Mouse (Mus musculus): ENCODE data around the gene Gm21797. TPM values are rescaled to one million over a fixed set of nuclear protein-coding genes. Genes with fewer than 3 reads are reported as not detected.
"Not testable (repeated sequence)": the region's sequence is repeated elsewhere in the genome, so short reads cannot be mapped to it uniquely, and the experiment has no call there.

Gm21797 gene
- not detected in 2 replicates for polyA plus RNA-seq (2015; fragmentation: Nextera tagmentation; extraction: Ambion mirVana)

GRCm38 (mm10) chrY:40775665-40776064 lies at the start of gene Gm21797:
Gene Gm21797 (minus strand): TSS chrY:40775765.
- not testable (repeated sequence) for H3K4me1 ChIP-seq (ENCODE audit: control insufficient read depth, insufficient read depth, low read length); H3K27ac ChIP-seq (ENCODE audit: low read length); H3K9me3 ChIP-seq (ENCODE audit: control insufficient read depth, low read length); H3K36me3 ChIP-seq (ENCODE audit: control insufficient read depth, insufficient read depth, low read length); ATAC-seq; H3K27me3 ChIP-seq (replicated peaks; ENCODE audit: control insufficient read depth, insufficient read depth, low read length); H3K4me2 ChIP-seq (ENCODE audit: low read depth, low read length); H3K4me3 ChIP-seq (ENCODE audit: low read length); H3K9ac ChIP-seq (ENCODE audit: low read depth, low read length)
- WGBS, result no CpG with 5 or more reads among the region's 3 CpGs

DNA sequence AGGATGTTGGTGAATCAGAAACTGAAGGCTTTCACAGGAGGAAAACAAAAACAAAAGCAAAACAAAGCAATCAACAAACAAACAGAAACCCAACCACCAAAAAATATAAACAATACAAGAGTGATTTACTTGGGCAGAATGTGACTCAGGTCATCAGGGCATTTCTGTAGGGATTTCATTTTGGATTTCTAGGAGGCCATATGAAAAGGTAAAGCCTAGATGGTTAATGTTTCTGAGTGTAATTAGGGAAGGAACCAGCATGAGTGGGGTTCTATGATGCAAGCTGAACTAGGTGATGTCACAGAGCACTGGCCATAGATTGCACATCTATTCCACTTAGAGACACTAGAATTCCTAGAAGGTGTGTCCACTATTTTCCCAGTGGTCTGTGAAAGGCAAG lies 29.0 kb upstream of the Gm21797 start, which contains the start of gene Gm20795:
Gene Gm20795, plus strand, starts transcription at position 301 of the 400 bp plus-strand sequence.
- not testable (repeated sequence) for H3K9me3 ChIP-seq (ENCODE audit: control insufficient read depth, low read length); H3K27me3 ChIP-seq (replicated peaks; ENCODE audit: control insufficient read depth, insufficient read depth, low read length); H3K36me3 ChIP-seq (ENCODE audit: control insufficient read depth, insufficient read depth, low read length); ATAC-seq; H3K4me3 ChIP-seq (ENCODE audit: low read length); H3K27ac ChIP-seq (ENCODE audit: low read length); H3K4me1 ChIP-seq (ENCODE audit: control insufficient read depth, insufficient read depth, low read length); H3K9ac ChIP-seq (ENCODE audit: low read depth, low read length); H3K4me2 ChIP-seq (ENCODE audit: low read depth, low read length)

Other genes with a start within 250 kb of the Gm21797 start
- gene Gm21852, start 123.8 kb downstream of the Gm21797 start, polyA plus RNA-seq (2015; fragmentation: Nextera tagmentation; extraction: Ambion mirVana), result not detected in 2 replicates
- not detected in 2 replicates for gene Gm20795, start 29.1 kb upstream of the Gm21797 start, polyA plus RNA-seq (2015; fragmentation: Nextera tagmentation; extraction: Ambion mirVana)